9 mouse cellular contexts compared by ENCODE assay signal in genomic region chr2:38352321-38353007, GRCm38 (mm10). TPM values are rescaled to one million over a fixed set of nuclear protein-coding genes. Genes with fewer than 3 reads are reported as not detected.
DNase-seq lines count a peak whose midpoint lies in the region; ATAC-seq and TF ChIP-seq lines count a peak whose summit lies in the region.
"Had no signal": no experiment of that assay in that cellular context is flagged by ENCODE, and none has a peak within 500 bp of the region (broad histone marks: within the 10 kb centered on the region; RNA-seq: fewer than 3 reads in every experiment).

No protein-coding gene starts in this region.

- peak overlapping the region; percentile 85 for H3K4me2 ChIP-seq in embryonic facial prominence, embryonic 14.5 days (ENCODE audit: low read depth, low read length)
- peak overlapping the region; percentile 59; the same call in 1 of the 2 replicates for H3K4me2 ChIP-seq in kidney, postnatal 0 days (ENCODE audit: low read length)
- peak overlapping the region; percentile 10; the same call in 1 of the 2 replicates for H3K4me2 ChIP-seq in neural tube, embryonic 11.5 days (ENCODE audit: low read depth)

- ATAC-seq in embryonic facial prominence, embryonic 14.5 days (ENCODE audit: low read depth), result no peak
- ATAC-seq in kidney, postnatal 0 days (replicated peaks; ENCODE audit: low FRiP score, low read depth), result no peak
- no peak for ATAC-seq in neural tube, embryonic 11.5 days (ENCODE audit: insufficient read depth, low FRiP score, low TSS enrichment)

- peak overlapping the region; percentile 82 for H3K4me3 ChIP-seq in layer of hippocampus, adult 2 months
- H3K4me3 ChIP-seq in embryonic facial prominence, embryonic 14.5 days (ENCODE audit: low read depth, low read length), result peak overlapping the region; percentile 45
- H3K4me3 ChIP-seq in kidney, postnatal 0 days (replicated peaks; ENCODE audit: low read depth, low read length), result 0 out of 2 replicates have a peak overlapping the region, but pooled peaks have one; percentile 35
- H3K4me3 ChIP-seq in neural tube, embryonic 11.5 days (ENCODE audit: low read depth, low read length), result peak overlapping the region; percentile 31
- H3K4me3 ChIP-seq in cerebellum, adult 2 months (replicated peaks; ENCODE audit: insufficient read depth, low read depth, low read length), result no peak overlapping the region

- no peak for TF ChIP-seq POLR2A in cerebellum, adult 2 months (IDR thresholded peaks at IDR 0.05; ENCODE audit: borderline replicate concordance, insufficient read depth, low read length)

- H3K9me3 ChIP-seq in embryonic facial prominence, embryonic 14.5 days (ENCODE audit: control insufficient read depth, low read length), result no peaks in the 10 kb centered on the region
- no peaks in the 10 kb centered on the region for H3K9me3 ChIP-seq in kidney, postnatal 0 days (replicated peaks; ENCODE audit: low read length)
- no peaks in the 10 kb centered on the region for H3K9me3 ChIP-seq in neural tube, embryonic 11.5 days (ENCODE audit: control insufficient read depth, low read length)

- whole genome bisulfite sequencing in embryonic facial prominence, embryonic 14.5 days, result 4% methylated on average over 21 of the region's 21 CpGs
- 4% methylated on average over 21 of the region's 21 CpGs for WGBS in kidney, postnatal 0 days
- WGBS in neural tube, embryonic 11.5 days, result under 1% methylated on average over 21 of the region's 21 CpGs
- WGBS in cerebellum, adult 2 months, result 17% methylated on average over 21 of the region's 21 CpGs

- TF ChIP-seq CTCF in layer of hippocampus, adult 2 months (conservative IDR thresholded peaks at IDR 0.05), result no peak
- TF ChIP-seq CTCF in kidney, postnatal 0 days (IDR thresholded peaks at IDR 0.05; ENCODE audit: low read depth), result no peak
- TF ChIP-seq CTCF in cerebellum, adult 2 months (IDR thresholded peaks at IDR 0.05; ENCODE audit: borderline replicate concordance, insufficient read depth, low read depth, low read length), result no peak

- H3K27me3 ChIP-seq in embryonic facial prominence, embryonic 14.5 days (replicated peaks; ENCODE audit: control insufficient read depth, insufficient read depth, low read length), result peaks cover 98% of the 10 kb centered on the region
- peaks cover 90% of the 10 kb centered on the region for H3K27me3 ChIP-seq in kidney, postnatal 0 days (ENCODE audit: insufficient read depth, low read length)
- H3K27me3 ChIP-seq in neural tube, embryonic 11.5 days (ENCODE audit: control insufficient read depth, insufficient read depth, low read length), result peaks cover 100% of the 10 kb centered on the region
- peaks cover 23% of the 10 kb centered on the region; the same call in 1 of the 2 replicates for H3K27me3 ChIP-seq in cerebellum, adult 2 months (ENCODE audit: control insufficient read depth, insufficient read depth, low read length)

- H3K36me3 ChIP-seq in embryonic facial prominence, embryonic 14.5 days (ENCODE audit: control insufficient read depth, insufficient read depth, low read length), result no peaks in the 10 kb centered on the region
- H3K36me3 ChIP-seq in kidney, postnatal 0 days (ENCODE audit: insufficient read depth, low read length), result no peaks in the 10 kb centered on the region
- H3K36me3 ChIP-seq in neural tube, embryonic 11.5 days (ENCODE audit: control insufficient read depth, insufficient read depth, low read length), result no peaks in the 10 kb centered on the region

- peaks cover 17% of the 10 kb centered on the region for H3K4me1 ChIP-seq in embryonic facial prominence, embryonic 14.5 days (ENCODE audit: control insufficient read depth, insufficient read depth, low read length)
- H3K4me1 ChIP-seq in kidney, postnatal 0 days (replicated peaks; ENCODE audit: insufficient read depth, low read length), result peaks cover 28% of the 10 kb centered on the region
- H3K4me1 ChIP-seq in neural tube, embryonic 11.5 days (ENCODE audit: control insufficient read depth, insufficient read depth, low read length), result peaks cover 11% of the 10 kb centered on the region
- no peaks in the 10 kb centered on the region; the same call in 1 of the 2 replicates for H3K4me1 ChIP-seq in cerebellum, adult 2 months (ENCODE audit: control insufficient read depth, insufficient read depth, low read length)

- peak overlapping the region; percentile 59; the same call in 1 of the 2 replicates for H3K9ac ChIP-seq in embryonic facial prominence, embryonic 14.5 days (ENCODE audit: low read depth, low read length)
- H3K9ac ChIP-seq in kidney, postnatal 0 days (ENCODE audit: low read depth, low read length), result no peak overlapping the region
- H3K9ac ChIP-seq in neural tube, embryonic 11.5 days (ENCODE audit: low read length), result no peak overlapping the region

- no peak for DNase-seq in layer of hippocampus, adult 2 months (ENCODE audit: low spot score in 2 of 2)
- no peak for DNase-seq in layer of hippocampus, adult 11-12 months (ENCODE audit: low spot score)
- DNase-seq in embryonic facial prominence, embryonic 14.5 days (ENCODE audit: low spot score), result no peak
- no peak for DNase-seq in kidney, postnatal 0 days (ENCODE audit: low spot score)
- no peak for DNase-seq in neural tube, embryonic 11.5 days (ENCODE audit: low spot score)
- no peak for DNase-seq in left cerebral cortex, adult 11 months (ENCODE audit: low spot score)
- no peak for DNase-seq in cerebellum, adult 2 months
- DNase-seq in testis, postnatal 14 days (ENCODE audit: low spot score), result no peak

- peak overlapping the region; percentile 97 for H3K27ac ChIP-seq in layer of hippocampus, adult 2 months
- H3K27ac ChIP-seq in embryonic facial prominence, embryonic 14.5 days (replicated peaks; ENCODE audit: low read depth, low read length), result no peak overlapping the region
- no peak overlapping the region for H3K27ac ChIP-seq in kidney, postnatal 0 days
- no peak overlapping the region for H3K27ac ChIP-seq in neural tube, embryonic 11.5 days (ENCODE audit: low read depth, low read length)
- H3K27ac ChIP-seq in cerebellum, adult 2 months (ENCODE audit: insufficient read depth, low read length), result no peak overlapping the region

RNA-seq across cellular contexts. Expression of gene Lhx2, which starts 13.4 kb away (rescaled TPM):
- total RNA-seq in layer of hippocampus, adult 2 months (2021), result 10 to 100 TPM; 96.6 to 99.5 TPM
- 10.4 and 11.2 TPM in 2 replicates for polyA plus RNA-seq in embryonic facial prominence, embryonic 14.5 days (2014; fragmentation: Nextera tagmentation; extraction: Ambion mirVana)
- 0.07 TPM in 1 of 2 replicates, not detected in the other for polyA plus RNA-seq in kidney, postnatal 0 days (2015; fragmentation: Nextera tagmentation; extraction: Ambion mirVana)
- polyA plus RNA-seq in neural tube, embryonic 11.5 days (2014; fragmentation: Nextera tagmentation; extraction: Ambion mirVana), result 6.0 and 8.7 TPM in 2 replicates
- polyA plus RNA-seq in cerebellum, adult 2 months (2012; rRNA removed), result 1.9 and 3.5 TPM in 2 replicates
- total RNA-seq: common myeloid progenitor, adult 5-6 weeks had no signal

Comparison
In these comparisons a context has a peak if more than half of its experiments do, and no peak if none do; other contexts are left out.
1. H3K4me2 ChIP-seq: peak in every context shown above with its lines; median percentile 85 in embryonic facial prominence, embryonic 14.5 days; 59 in kidney, postnatal 0 days; 10 in neural tube, embryonic 11.5 days.